Mouse (Mus musculus) bone marrow, adult 2 months (tissue): ENCODE results near the gene Itpkc. TPM values are rescaled to one million over a fixed set of nuclear protein-coding genes. Genes with fewer than 3 reads are reported as not detected.

ENCODE experiments used
- H3K27ac ChIP-seq: fragments of 200-500 bp; 2 replicates; pipeline ENCODE4 v1.5.1; 2012; ENCODE audit warnings: low read depth, mild to moderate bottlenecking, control low read depth, inconsistent platforms, low read length; ENCODE audit not compliant: control insufficient read depth, poor library complexity, insufficient read depth
- H3K4me1 ChIP-seq: fragments of 200-500 bp; 2 replicates; pipeline ENCODE4 v1.6.1; 2011; ENCODE audit warnings: low read length; ENCODE audit not compliant: control insufficient read depth, insufficient read depth
- H3K4me3 ChIP-seq: fragments of 200-500 bp; replicated peaks from 2 replicates; pipeline ENCODE3; 2011; ENCODE audit warnings: mild to moderate bottlenecking, low read depth, low read length, control low read depth; ENCODE audit not compliant: control insufficient read depth
- CTCF ChIP-seq: fragments of 200-500 bp; IDR thresholded peaks from 2 replicates; pipeline ENCODE4 v1.5.1; 2011; ENCODE audit warnings: low read length, control low read depth; ENCODE audit not compliant: control insufficient read depth, insufficient read depth
- POLR2A ChIP-seq: fragments of 200-500 bp; IDR thresholded peaks from 2 replicates; pipeline ENCODE4 v1.6.1; 2011; ENCODE audit warnings: low read depth, mild to moderate bottlenecking, control low read depth, low read length, borderline replicate concordance; ENCODE audit not compliant: control insufficient read depth
- WGBS: fragments of 180-500 bp; shearing (Covaris S2); methylation state at CpG from one replicate; pipeline ENCODE4 v1.1.7; 2018; 5-methylcytosine and 5-hydroxymethylcytosine counted together
- polyA plus RNA-seq: library from polyadenylated mRNA; stranded (reverse); fragments of >200 nt; gene quantifications from 2 replicates; pipeline ENCODE4 v1.2.4, GENCODE M21; 2011; ENCODE audit warnings: low replicate concordance; ENCODE audit not compliant: missing spikeins, insufficient read depth, insufficient read length

Gene Itpkc
- polyA plus RNA-seq, 1 experiment = 2.5 TPM

GRCm38 (mm10) chr7:27261888-27262287, 33.4 kb upstream of the Itpkc start:
- Histone ChIP-seq H3K4me1 (peaks cover 2% of the 10 kb centered on the region; the same call in 1 of the 2 replicates), H3K27ac (no peak overlapping the region), H3K4me3 (no peak overlapping the region)
- TF ChIP-seq POLR2A (no peak), CTCF (no peak)
- 82% methylated on average over 6 of the region's 6 CpGs for WGBS

GRCm38 (mm10) chr7:27260856-27261255, 32.4 kb upstream of the Itpkc start:
- 59% methylated on average over 7 of the region's 7 CpGs for WGBS
- no peak overlapping the region for H3K27ac ChIP-seq
- TF ChIP-seq POLR2A (no peak), CTCF (no peak)
- peaks cover 2% of the 10 kb centered on the region; the same call in 1 of the 2 replicates for H3K4me1 ChIP-seq
- no peak overlapping the region for H3K4me3 ChIP-seq

GRCm38 (mm10) chr7:27259771-27260170, 31.3 kb upstream of the Itpkc start:
- TF ChIP-seq CTCF (no peak), POLR2A (no peak)
- 27% methylated on average over 5 of the region's 5 CpGs for WGBS
- Histone ChIP-seq H3K4me1 (peaks cover 2% of the 10 kb centered on the region; the same call in 1 of the 2 replicates), H3K27ac (no peak overlapping the region), H3K4me3 (peak overlapping the region; percentile 18)

- H3K4me1 ChIP-seq = peaks cover 2% of the 10 kb centered on the region; the same call in 1 of the 2 replicates
- TF ChIP-seq CTCF = no peak
- peak overlapping the region; percentile 42 for H3K4me3 ChIP-seq
- no peak overlapping the region for H3K27ac ChIP-seq
- 23% methylated on average over 9 of the region's 9 CpGs for WGBS
Measured at GRCm38 (mm10) chr7:27259271-27259721, 30.8 kb upstream of the Itpkc start.

GRCm38 (mm10) chr7:27258205-27258899, 29.9 kb upstream of the Itpkc start, which contains the start of gene Numbl:
Numbl (plus strand) TSS chr7:27258433.
- peak within 1 kb of the TSS; percentile 81 for H3K4me3 ChIP-seq
- peaks cover 2% of the 10 kb centered on the region; the same call in 1 of the 2 replicates for H3K4me1 ChIP-seq
- peak within 1 kb of the TSS; percentile 81 for H3K27ac ChIP-seq
- WGBS = under 1% methylated on average over 47 of the region's 47 CpGs
- 0 out of 2 replicates have a peak, but pooled peaks have one; percentile 9 for TF ChIP-seq POLR2A
- TF ChIP-seq CTCF = no peak

- Histone ChIP-seq H3K4me3 (peak overlapping the region; percentile 81), H3K4me1 (peaks cover 2% of the 10 kb centered on the region; the same call in 1 of the 2 replicates), H3K27ac (peak overlapping the region; percentile 81)
- TF ChIP-seq CTCF = no peak
- no peak for TF ChIP-seq POLR2A
- 9% methylated on average over 6 of the region's 6 CpGs for whole genome bisulfite sequencing
Measured at GRCm38 (mm10) chr7:27257852-27258204, 29.4 kb upstream of the Itpkc start.

GRCm38 (mm10) chr7:27257046-27257851, 28.8 kb upstream of the Itpkc start:
- H3K4me1 ChIP-seq = peaks cover 2% of the 10 kb centered on the region; the same call in 1 of the 2 replicates
- 55% methylated on average over 27 of the region's 27 CpGs for WGBS
- no peak for TF ChIP-seq POLR2A
- no peak for TF ChIP-seq CTCF
- H3K4me3 ChIP-seq = no peak overlapping the region
- no peak overlapping the region for H3K27ac ChIP-seq

- peaks cover 4% of the 10 kb centered on the region; the same call in 1 of the 2 replicates for H3K4me1 ChIP-seq
- no peak overlapping the region for H3K4me3 ChIP-seq
- no peak for TF ChIP-seq POLR2A
- peak; percentile 25; the same call in 1 of the 2 replicates for TF ChIP-seq CTCF
- H3K27ac ChIP-seq = no peak overlapping the region
- WGBS = 80% methylated on average over 3 of the region's 3 CpGs
Measured at GRCm38 (mm10) chr7:27255721-27256120, 27.3 kb upstream of the Itpkc start.
